Mouse (Mus musculus): ENCODE results near the gene Enkur. TPM values are rescaled to one million over a fixed set of nuclear protein-coding genes. Genes with fewer than 3 reads are reported as not detected.

The Enkur gene
- polyA plus RNA-seq, 1 experiment = not detected

GRCm38 (mm10) chr2:21142616-21143015 lies 62.5 kb downstream of the Enkur start:
- Histone ChIP-seq H3K4me1 (ENCODE audit: control insufficient read depth, insufficient read depth, insufficient read length, low read length) (no peaks in the 10 kb centered on the region), H3K27ac (replicated peaks; ENCODE audit: low read depth, low read length) (no peak overlapping the region), H3K4me3 (ENCODE audit: insufficient read depth, low read depth, low read length) (no peak overlapping the region)

- no peak overlapping the region for H3K27ac ChIP-seq (replicated peaks; ENCODE audit: low read depth, low read length)
Observed at GRCm38 (mm10) chr2:21142204-21142580, 63.0 kb downstream of the Enkur start.

DNA sequence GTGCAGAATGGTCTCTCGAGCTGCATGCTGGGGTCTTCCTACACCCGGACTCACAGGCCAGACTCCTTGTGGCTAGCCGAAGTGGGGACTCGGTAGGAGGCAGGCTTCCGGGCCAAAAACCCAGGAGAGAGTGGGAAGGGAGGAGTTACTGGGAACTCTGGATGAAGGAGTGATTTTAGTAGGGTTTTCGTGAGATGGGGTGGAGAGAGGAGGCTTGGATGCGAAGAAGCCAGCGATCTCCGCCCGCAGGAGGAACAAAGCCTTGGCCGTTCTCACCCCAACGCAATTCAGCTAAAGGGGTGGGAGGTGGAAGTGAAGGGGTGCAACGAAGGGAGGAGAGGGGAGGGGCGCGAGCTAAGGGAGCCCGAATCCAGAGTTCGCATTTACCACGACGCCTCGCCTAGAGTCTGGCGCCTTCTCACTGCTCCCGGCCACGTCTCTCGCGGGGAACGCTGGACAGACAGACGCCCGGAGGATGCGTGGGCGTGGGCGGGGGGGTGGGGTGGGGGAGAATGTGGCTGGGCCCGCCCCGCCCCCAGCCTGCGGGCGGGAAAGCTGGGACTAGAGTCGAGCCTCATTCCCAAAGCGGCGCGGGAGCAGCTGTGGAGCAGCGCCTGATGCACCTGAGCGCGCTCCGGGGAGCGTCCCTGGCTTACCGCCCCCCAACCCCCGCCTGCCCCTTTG lies 63.5 kb downstream of the Enkur start:
- H3K27ac ChIP-seq (replicated peaks; ENCODE audit: low read depth, low read length) = no peak overlapping the region
- H3K4me3 ChIP-seq (ENCODE audit: insufficient read depth, low read depth, low read length) = peak overlapping the region; percentile 55
- H3K4me1 ChIP-seq (ENCODE audit: control insufficient read depth, insufficient read depth, insufficient read length, low read length) = no peaks in the 10 kb centered on the region

More at GRCm38 (mm10) chr2:21142204-21142580, 63.0 kb downstream of the Enkur start:
- Histone ChIP-seq H3K4me3 (ENCODE audit: insufficient read depth, low read depth, low read length) (peak overlapping the region; percentile 55), H3K4me1 (ENCODE audit: control insufficient read depth, insufficient read depth, insufficient read length, low read length) (no peaks in the 10 kb centered on the region)

- no peak overlapping the region for H3K27ac ChIP-seq (replicated peaks; ENCODE audit: low read depth, low read length)
- peak overlapping the region; percentile 48 for H3K4me3 ChIP-seq (ENCODE audit: insufficient read depth, low read depth, low read length)
- no peaks in the 10 kb centered on the region for H3K4me1 ChIP-seq (ENCODE audit: control insufficient read depth, insufficient read depth, insufficient read length, low read length)
Observed at GRCm38 (mm10) chr2:21141189-21141519, 64.0 kb downstream of the Enkur start.

Other genes with a start within 250 kb of the Enkur start
- gene Arhgap21, start 236.5 kb downstream of the Enkur start, polyA plus RNA-seq (2012; ENCODE audit: insufficient read depth, insufficient read length, missing spikeins) = 17.9 and 27.0 TPM in 2 replicates
- gene Thnsl1, start 359 bp upstream of the Enkur start, polyA plus RNA-seq (2012; ENCODE audit: insufficient read depth, insufficient read length, missing spikeins) = 6.0 and 9.6 TPM in 2 replicates
- gene Gpr158, start 162.2 kb upstream of the Enkur start, polyA plus RNA-seq (2012; ENCODE audit: insufficient read depth, insufficient read length, missing spikeins) = not detected in 2 replicates

Measured in brown adipose tissue, adult 24 weeks (tissue).